Mouse (Mus musculus) brain, embryonic 14.5 days (tissue): Measurements from ENCODE around the gene Aen. TPM values are rescaled to one million over a fixed set of nuclear protein-coding genes. Genes with fewer than 3 reads are reported as not detected.

ENCODE experiments used
- DNase-seq: peaks from one replicate; pipeline ENCODE4 v3.0.0-alpha.2; 2011; ENCODE audit warnings: low read depth
- CTCF ChIP-seq: fragments of 200-500 bp; IDR thresholded peaks from 2 replicates; pipeline ENCODE4 v1.5.1; 2012; ENCODE audit warnings: inconsistent platforms, mild to moderate bottlenecking, moderate library complexity, borderline replicate concordance; ENCODE audit not compliant: insufficient read depth, insufficient read length; ENCODE audit errors: extremely low read depth
- POLR2A ChIP-seq: fragments of 200-500 bp; IDR thresholded peaks from 2 replicates; pipeline ENCODE4 v1.6.1; 2012; ENCODE audit warnings: mild to moderate bottlenecking, inconsistent platforms, borderline replicate concordance; ENCODE audit not compliant: poor library complexity, insufficient read depth, insufficient read length, severe bottlenecking; ENCODE audit errors: extremely low read depth
- polyA plus RNA-seq: library from polyadenylated mRNA; depleted of rRNA; stranded (reverse); fragments of >200 nt; gene quantifications from 2 replicates; pipeline ENCODE4 v1.2.3, GENCODE M21; 2012; rRNA removed

Aen gene
- 34.3 and 34.7 TPM in 2 replicates for polyA plus RNA-seq

- peak; percentile 99 for DNase-seq
- TF ChIP-seq CTCF = no peak
- TF ChIP-seq POLR2A = no peak
These were observed at the start of gene Aen for GRCm38 (mm10) chr7:78895653-78896333. TSS of gene Aen (plus strand) at chr7:78895854.

- TF ChIP-seq CTCF (no peak), POLR2A (no peak)
- no peak for DNase-seq
These were observed 49.5 kb upstream of the Aen start for GRCm38 (mm10) chr7:78846066-78846716.

- peak; percentile 96 for DNase-seq
- peak; percentile 95 for TF ChIP-seq CTCF
- peak; percentile 83 for TF ChIP-seq POLR2A
These were observed 48.8 kb upstream of the Aen start, which contains the start of gene Det1 for GRCm38 (mm10) chr7:78846737-78847434. TSS of gene Det1 (minus strand) at chr7:78847263.

- TF ChIP-seq POLR2A = no peak
- no peak for TF ChIP-seq CTCF
- DNase-seq = no peak
These were observed 41.6 kb upstream of the Aen start for GRCm38 (mm10) chr7:78854051-78854450.

GRCm38 (mm10) chr7:78855044-78855655, 40.5 kb upstream of the Aen start:
- DNase-seq = no peak
- TF ChIP-seq POLR2A (no peak), CTCF (no peak)

- no peak for DNase-seq
- TF ChIP-seq CTCF = no peak
- no peak for TF ChIP-seq POLR2A
These were observed 31.7 kb upstream of the Aen start for GRCm38 (mm10) chr7:78863796-78864445.

GRCm38 (mm10) chr7:78864446-78864802, 31.2 kb upstream of the Aen start:
- DNase-seq = no peak
- TF ChIP-seq CTCF (no peak), POLR2A (no peak)

- DNase-seq = no peak
- TF ChIP-seq POLR2A (no peak), CTCF (no peak)
These were observed 30.3 kb upstream of the Aen start for GRCm38 (mm10) chr7:78865212-78865949.

GRCm38 (mm10) chr7:78868731-78869130, 26.9 kb upstream of the Aen start:
- TF ChIP-seq CTCF (no peak), POLR2A (no peak)
- no peak for DNase-seq

GRCm38 (mm10) chr7:78872366-78872765, 23.3 kb upstream of the Aen start:
- DNase-seq = no peak
- TF ChIP-seq POLR2A (no peak), CTCF (no peak)
